Mouse (Mus musculus): ENCODE measurements at regions not wholly inside any gene's neighbourhood (a gene's known extent, or its start where the extent isn't known, plus 50 kb on each side); places are given as distances from the start of the nearest gene placed in this dataset.
A peak's percentile ranks its signal among the peaks of the same experiment; 100 is the strongest.

GRCm38 (mm10) chr6:101874894-101875293, 497.2 kb upstream of the Pdzrn3 start:
- no peak for DNase-seq

GRCm38 (mm10) chr6:101858895-101859294, 481.2 kb upstream of the Pdzrn3 start:
- no peak for DNase-seq

- no peak for DNase-seq
These were observed 463.0 kb upstream of the Pdzrn3 start for GRCm38 (mm10) chr6:101840695-101841094.

- DNase-seq = no peak
These were observed 459.9 kb upstream of the Pdzrn3 start for GRCm38 (mm10) chr6:101837563-101837962.

- no peak for DNase-seq
These were observed 416.3 kb upstream of the Pdzrn3 start for GRCm38 (mm10) chr6:101793986-101794385.

- no peak for DNase-seq
These were observed 400.2 kb upstream of the Pdzrn3 start for GRCm38 (mm10) chr6:101777864-101778263.

DNA sequence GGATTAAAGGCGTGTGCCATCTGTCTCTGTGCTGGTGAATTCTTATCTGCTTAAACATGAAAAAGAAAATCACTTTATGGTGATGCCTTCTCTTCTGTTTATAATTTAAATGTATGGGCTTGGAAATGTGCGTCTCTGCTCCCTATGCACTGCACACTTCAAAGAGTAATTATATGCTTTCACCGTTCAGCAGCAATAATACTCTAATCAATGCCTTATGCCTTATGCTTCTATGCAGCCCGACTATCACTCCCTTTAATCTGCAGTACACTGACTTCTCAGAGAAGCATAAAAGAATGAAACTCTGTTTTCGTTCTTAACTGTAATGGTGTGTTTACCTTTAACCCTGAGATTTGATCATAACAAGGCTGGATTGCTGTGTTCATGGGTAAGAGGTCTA, 395.5 kb upstream of the Pdzrn3 start:
- no peak for DNase-seq

DNA sequence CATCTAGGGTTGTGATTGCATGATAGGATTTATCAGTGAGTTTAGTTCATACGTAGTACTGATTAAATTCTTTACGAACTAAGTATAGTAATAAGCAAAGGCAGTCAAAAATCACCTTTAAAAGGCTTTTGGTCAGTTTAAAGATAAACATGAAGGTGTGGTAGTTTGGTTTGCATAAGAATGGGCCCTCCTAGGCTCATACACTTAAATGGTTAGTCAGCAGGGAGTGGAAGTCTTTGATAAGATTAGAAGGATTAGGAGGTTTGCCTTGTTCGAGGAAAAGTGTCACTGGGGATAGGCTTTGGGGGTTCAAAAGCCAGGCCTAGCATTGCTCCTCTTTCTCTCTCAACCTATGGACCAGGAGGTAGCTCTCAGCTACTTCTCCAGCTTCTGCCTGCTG, 357.4 kb upstream of the Pdzrn3 start:
- no peak for DNase-seq

GRCm38 (mm10) chr6:101720513-101720912, 342.8 kb upstream of the Pdzrn3 start:
- no peak for DNase-seq

DNA sequence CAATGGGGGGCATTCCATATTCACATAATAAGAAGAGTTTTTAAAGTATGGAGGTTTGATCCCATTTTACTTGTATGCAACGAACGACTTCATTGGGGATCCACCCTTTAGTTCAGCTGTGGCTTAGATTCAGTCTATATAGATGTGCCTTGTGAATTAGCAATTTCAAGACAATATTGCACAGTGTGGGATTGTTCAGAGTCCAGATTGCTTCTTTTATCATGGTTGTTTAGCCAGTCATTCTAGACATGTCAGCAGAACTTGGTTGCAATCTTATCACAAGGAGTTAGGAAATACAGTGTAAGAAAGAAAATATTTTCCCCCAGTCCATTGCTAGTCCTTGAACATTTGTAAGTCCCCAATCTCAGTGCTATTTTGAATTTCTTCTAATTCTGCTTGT, 312.0 kb upstream of the Pdzrn3 start:
- DNase-seq = no peak

GRCm38 (mm10) chr6:101686578-101686977, 308.9 kb upstream of the Pdzrn3 start:
- DNase-seq = no peak

GRCm38 (mm10) chr6:101685734-101686133, 308.0 kb upstream of the Pdzrn3 start:
- no peak for DNase-seq

- no peak for DNase-seq
These were observed 306.7 kb upstream of the Pdzrn3 start for GRCm38 (mm10) chr6:101684390-101684789.

GRCm38 (mm10) chr6:101674846-101675245, 297.1 kb upstream of the Pdzrn3 start:
- DNase-seq = no peak

DNA sequence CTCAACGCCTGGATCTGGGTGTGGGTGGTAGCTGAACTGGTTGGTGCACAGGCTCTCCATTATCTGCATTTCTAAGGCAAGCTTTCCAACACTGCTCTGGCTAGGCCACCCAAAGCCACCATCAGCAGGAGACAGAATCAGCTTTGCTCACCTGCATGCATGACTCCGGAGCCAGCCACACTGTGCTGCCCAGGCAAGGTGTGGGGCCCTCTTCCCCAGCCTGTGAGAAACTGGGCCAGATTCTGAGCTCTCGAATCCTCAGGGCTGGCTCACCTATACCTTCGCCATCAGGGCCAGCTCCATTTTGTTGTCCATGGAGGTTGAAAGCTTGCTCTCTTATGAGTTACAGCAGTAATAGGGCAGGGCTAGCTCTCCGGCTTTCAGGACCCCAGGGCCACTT, 293.1 kb upstream of the Pdzrn3 start:
- no peak for DNase-seq

- DNase-seq = no peak
These were observed 291.6 kb upstream of the Pdzrn3 start for GRCm38 (mm10) chr6:101669118-101669845.

GRCm38 (mm10) chr6:101654351-101654750, 276.7 kb upstream of the Pdzrn3 start:
- DNase-seq = no peak

DNA sequence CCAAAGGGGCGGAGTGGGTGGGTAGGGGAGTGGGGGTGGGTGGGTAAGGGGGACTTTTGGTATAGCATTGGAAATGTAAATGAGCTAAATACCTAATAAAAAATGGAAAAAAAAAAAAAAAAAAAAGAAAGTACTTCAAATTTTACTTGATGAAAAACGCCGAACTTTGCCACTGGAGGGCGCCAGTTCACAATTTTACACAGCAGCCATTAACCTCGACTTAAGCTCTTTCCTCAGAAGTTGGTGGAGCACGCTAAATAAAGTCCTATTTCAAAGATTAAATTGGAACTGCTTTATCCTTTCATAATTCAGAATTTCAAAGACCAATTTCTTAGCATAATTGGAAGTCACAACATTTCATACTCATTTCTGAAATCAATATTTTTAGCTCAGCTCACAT, 272.7 kb upstream of the Pdzrn3 start:
- DNase-seq = peak; percentile 39 to 61

GRCm38 (mm10) chr6:101617295-101617694, 239.6 kb upstream of the Pdzrn3 start:
- DNase-seq = no peak

DNA sequence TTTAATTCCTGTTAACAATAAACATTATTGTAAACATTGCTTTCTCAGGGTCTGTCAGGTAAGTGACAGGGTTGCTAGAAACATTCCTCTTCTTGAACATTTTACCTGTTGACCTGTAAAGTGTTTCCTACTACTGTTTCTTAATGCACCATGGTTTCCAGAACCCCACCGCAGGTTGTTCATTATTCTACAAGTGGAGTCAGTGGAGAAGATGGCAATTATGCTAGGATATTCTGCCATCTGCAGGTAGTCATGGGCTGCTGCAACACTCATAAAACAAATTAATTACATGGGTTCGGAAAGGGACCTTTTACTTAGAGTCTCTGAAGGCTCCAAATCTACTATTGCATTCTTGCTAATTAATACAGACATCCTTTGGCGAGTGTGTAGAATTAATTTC, 239.1 kb upstream of the Pdzrn3 start:
- DNase-seq = peak in 1 of 2 experiments; percentile 3

GRCm38 (mm10) chr6:101609015-101609414, 231.3 kb upstream of the Pdzrn3 start:
- no peak for DNase-seq

DNA sequence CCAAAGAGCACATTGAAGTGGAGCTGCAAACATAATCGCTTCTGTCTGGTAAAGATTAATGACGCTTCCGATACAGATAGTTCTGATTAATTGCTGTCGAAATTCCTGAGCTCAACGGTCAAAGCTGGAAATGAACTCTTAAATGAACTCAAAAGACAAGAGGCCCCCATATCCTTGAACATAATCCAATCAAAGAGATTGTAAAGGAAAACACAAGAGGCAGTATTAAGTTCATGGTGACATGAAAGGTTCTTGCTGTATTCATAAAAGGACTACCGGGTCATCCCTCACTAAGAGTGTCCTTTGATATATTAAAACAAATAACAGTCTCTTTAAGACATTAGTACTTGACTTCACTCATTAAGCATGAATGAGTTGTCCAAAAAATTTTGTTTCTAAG, 225.4 kb upstream of the Pdzrn3 start:
- no peak for DNase-seq

DNA sequence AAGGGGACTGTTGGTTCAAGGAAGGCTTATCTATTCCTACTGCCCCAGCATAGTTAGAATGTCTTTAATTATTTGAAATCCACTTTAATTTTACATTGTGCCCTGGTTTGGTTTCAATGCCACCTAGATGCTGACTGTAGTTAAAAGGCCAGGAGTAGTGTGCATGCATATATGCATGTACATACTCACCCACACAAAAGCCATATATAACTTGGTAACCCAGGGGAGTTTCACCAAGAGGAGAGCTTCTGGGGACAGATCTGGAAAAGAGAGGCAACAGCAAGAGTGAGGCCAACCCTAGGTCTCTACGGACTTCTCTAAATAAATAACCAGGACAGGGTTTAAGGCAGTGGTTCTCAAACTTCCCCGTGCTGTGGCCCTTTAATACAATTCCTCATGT, 219.3 kb upstream of the Pdzrn3 start:
- DNase-seq = no peak

GRCm38 (mm10) chr6:101593782-101594641, 216.3 kb upstream of the Pdzrn3 start:
- peak; percentile 6 to 11 for DNase-seq

Data from layer of hippocampus, postnatal 36 days (tissue).